Mouse (Mus musculus): ENCODE measurements around the gene Itgb3.

Gene Itgb3

DNA sequence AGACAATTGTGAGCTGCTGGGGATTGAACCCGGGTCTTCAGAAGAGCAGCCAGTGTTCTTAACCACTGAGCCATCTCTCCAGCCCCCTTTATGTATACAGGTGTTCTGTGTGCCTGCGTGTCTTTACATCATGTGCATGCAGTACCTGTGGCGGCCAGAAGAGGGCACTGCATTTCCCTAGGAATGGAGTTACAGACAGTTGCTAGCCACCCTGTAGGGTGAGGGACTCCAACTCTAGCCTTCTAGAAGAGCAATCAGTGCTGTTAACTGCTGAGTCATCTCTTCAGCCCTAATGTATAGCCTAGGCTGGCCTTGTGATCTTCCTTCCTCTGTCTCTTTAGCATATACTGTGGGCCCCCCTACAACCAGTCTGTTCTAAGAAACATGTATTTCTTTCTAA lies 40.8 kb downstream of the Itgb3 start:
- DNase-seq (ENCODE audit: low spot score in 2 of 2): no peak

DNA sequence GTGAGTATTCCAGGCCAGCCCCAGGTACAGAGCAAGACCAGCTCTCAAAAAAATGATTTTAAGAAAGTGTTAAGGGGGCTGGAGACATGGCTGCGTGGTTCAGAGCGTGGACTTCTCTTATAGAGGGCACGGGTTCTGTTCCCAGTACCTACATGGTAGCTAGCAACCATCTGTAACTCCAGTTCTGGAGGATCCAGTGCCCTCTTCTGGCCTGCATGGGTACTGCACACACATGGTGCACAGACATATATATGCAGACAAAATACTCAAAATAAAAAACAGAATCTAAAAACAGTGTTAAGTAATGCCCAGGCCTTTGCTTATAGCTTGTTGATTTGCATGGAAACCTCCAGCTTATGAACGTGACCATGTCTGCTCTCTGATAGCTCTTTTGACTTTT lies 52.8 kb downstream of the Itgb3 start:
- no peak for DNase-seq (ENCODE audit: low spot score in 2 of 2)

DNA sequence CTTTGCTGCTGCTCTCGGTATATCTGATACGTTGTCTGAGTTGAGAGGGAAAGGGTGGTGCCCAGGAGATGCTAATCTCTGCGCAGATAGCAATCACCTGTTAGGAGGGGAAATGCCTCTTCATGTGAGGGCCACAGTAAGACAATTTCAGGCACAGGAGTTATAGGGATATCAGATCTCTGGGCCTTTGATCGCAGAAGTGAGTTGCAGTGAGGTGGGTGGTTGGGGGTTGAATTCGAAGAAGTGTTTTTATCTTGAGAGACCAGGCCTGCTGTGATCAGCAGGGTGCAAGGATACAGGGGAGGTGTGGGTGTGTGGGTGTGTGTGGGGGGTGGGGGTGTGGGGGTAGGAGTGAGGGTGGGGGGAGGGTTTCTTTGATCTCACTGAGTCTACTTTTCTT lies 53.3 kb downstream of the Itgb3 start:
- no peak for DNase-seq (ENCODE audit: low spot score in 2 of 2)

DNA sequence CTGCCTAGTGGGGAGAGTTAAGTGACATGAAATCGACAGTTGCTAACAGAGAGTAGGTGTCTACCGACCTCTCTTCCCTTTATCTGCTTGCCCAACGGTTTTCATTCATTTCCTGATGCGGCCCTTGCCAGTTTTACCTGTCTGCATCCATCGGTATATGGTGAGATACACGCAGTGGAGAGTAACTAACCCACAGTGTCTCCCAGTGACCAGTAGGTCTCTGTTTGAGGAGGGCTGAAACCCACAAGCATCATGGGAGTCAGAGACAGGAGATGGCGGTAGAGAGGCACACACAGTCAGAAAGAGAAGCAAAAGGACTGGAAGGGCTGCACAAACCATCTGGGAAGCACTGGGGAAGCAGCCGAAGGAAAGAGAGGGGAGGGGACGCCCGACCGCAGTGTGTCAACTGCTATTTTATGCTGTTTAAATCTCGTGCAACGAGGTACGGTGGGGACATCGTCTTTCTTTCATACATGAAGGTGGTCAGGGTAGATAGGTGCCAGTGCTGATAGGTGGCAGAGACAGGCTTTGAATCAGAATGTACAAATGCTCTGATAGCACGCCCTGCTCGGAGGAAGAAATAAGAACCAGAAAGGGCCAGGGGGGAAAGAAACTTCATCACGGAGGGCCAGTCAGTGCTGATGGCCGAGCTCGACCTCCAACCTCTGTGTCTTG lies 53.9 kb downstream of the Itgb3 start:
- DNase-seq (ENCODE audit: low spot score in 2 of 2): peak in 1 of 2 experiments; percentile 39

DNA sequence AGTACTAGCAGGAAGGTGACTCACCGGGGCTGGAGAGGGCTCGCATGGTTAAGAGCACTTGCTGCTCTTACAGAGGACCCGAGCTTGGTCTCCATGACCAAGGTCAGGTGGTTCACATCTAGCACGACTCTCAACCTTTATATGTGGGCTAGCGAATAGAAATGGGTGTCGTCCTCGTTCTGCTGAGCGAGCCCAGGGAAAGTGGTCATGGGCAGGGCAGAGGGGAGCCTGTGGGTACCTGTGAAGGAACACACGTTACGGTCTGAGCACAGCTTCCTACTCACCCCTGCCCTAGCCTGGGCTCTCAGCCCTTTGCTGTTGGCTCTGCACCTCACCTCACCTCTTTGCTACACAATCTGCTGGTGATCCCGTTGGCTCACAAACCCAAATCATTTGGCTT lies 54.8 kb downstream of the Itgb3 start:
- no peak for DNase-seq (ENCODE audit: low spot score in 2 of 2)

DNA sequence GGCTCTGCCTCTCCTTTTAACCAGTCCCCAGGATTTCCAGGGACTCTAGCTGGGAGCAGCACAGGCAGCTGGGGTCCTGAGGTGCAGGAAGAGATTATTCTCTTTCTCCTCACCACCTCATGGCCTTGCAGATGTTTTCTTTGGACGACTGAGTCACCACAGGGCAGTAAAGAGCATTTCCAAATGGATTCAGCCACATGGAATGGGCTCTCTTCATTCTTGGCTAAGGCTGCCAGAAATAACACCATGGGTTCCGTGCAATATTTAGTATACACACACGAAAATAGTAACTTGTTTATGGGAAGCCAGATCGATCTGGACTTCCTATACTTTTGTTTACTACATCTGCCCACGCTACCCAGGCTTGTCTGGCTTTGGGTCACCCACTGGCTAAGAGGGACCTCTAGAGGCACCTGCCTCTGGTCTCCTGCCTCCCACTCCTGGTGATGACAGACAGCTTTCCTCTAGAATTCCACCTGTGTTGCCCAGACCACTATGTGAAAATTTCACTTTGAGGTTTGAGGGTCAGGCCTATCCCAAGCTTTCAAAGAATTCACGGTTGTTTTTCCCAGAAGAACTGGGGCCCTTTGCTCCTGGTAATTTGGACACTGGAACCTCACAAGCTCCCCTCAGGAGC lies 55.6 kb downstream of the Itgb3 start:
- no peak for DNase-seq (ENCODE audit: low spot score in 2 of 2)

DNA sequence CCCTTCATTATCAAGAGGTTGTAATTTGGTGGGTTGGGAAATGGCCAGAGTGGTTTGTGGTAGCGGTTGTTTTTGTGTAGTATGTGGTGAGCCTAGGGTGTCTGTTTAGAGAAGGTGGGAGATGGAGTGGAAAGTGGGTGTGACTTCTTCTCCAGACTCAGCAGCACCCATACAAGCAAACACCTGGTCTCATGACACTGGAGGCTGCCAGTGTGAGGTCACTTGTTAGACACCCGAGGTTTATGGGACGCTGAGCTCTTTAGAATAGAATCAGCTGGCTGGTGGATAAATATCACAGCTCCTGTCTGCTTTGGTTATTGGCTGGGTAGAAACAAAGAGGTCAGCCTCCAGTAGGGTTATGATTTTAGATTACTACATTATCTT lies 56.1 kb downstream of the Itgb3 start:
- DNase-seq (ENCODE audit: low spot score in 2 of 2): no peak

DNA sequence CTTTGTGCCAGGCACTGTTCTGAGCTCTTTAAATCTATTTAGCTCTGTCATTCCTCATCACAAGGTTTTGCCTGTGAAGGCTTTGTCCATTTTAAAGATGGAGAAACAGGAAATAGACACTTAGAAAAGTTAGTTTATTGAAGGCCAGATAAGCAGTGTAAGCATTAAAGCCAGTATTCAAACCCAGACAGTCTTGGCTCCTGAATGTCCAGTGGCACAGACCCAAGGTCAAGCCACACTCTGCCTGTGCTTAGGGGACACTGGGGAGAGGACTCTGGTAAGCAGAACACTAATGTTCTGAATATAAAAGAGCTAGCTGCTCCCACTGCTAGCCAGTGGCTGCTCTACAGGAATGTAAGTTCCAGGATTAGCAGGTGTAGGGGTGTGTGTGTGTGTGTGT lies 56.6 kb downstream of the Itgb3 start:
- DNase-seq (ENCODE audit: low spot score in 2 of 2): no peak

DNA sequence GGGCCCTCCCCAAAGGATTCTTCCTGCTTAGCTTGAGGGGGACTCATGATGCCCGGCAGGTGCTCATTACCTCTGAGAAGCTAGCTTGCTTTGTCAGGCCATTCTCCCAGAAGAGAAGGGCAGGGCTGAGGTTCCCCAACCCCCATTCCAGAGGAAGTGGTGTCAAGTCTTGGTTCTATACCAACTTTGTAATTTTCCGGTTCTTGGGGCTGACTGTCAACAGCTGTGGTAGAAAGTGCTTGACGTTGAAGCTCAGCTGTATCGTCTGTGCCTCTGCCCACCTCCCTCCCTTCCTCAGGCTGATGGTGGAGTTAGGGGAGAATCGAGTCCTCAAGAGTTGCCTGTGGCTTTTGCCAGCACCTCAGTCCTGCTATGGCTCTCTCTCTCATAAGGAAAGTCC lies 59.6 kb downstream of the Itgb3 start:
- no peak for DNase-seq (ENCODE audit: low spot score in 2 of 2)

DNA sequence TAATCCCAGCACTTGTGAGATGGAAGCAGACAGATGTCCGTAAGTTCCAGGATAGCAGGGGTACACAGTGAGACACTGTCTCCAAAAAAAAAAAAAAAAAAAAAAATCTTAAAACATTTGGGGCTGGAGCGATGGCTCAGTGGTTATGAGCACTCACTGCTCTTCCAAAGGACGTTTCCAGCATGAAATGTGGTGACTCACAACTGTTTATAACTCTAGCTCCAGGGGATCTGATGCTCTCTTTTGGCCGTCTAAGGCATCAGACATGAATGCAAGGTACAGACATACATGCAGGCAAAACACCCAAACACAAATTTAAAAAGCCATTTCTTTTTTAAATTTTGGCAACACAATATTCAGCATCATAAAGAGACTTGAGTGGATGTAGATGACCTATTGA lies 65.6 kb downstream of the Itgb3 start:
- no peak for DNase-seq (ENCODE audit: low spot score in 2 of 2)

DNA sequence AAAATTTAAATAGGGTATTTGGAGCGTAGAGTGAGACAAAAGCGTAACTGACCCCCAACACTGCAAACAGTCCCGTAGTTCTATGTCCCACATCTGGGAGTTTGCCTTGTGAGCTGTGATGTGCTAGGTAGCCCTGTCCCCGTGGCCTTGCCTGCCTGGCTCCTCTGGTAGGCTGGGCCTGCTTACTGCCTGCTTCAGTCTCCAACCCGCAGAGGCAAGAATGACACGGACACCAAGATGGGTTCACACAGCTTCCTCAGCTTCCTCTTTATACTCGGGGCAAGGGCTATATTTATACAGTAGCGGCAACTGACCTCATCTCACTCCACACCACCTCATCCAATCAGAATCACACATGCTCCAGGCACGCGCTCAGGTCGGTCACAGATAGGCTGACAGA lies 67.0 kb downstream of the Itgb3 start:
- DNase-seq (ENCODE audit: low spot score in 2 of 2): no peak

DNA sequence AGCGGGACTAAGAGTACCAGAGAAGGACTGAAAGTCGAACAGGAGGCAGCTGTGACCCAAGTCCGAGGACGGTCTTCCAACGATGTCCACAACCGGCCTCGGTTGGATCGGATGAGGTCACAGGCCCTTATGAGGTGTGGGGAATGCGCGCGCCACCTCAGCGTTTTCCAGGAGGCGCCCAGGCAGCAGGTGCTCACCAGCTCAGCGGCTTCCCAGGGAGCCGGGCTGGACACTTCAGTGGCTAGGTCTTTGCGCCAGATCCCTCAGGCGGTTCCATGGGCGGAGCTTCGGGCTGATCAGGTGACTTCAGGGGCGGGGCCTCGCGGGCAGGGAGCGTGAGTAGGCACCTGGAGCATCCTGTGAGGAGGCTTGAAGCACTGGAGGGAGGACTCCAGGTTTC lies 77.7 kb downstream of the Itgb3 start, which contains the start of gene Gm11639:
Gene Gm11639, plus strand, starts transcription at position 160 of the 400 bp plus-strand sequence.
- no peak for DNase-seq (ENCODE audit: low spot score in 2 of 2)

DNA sequence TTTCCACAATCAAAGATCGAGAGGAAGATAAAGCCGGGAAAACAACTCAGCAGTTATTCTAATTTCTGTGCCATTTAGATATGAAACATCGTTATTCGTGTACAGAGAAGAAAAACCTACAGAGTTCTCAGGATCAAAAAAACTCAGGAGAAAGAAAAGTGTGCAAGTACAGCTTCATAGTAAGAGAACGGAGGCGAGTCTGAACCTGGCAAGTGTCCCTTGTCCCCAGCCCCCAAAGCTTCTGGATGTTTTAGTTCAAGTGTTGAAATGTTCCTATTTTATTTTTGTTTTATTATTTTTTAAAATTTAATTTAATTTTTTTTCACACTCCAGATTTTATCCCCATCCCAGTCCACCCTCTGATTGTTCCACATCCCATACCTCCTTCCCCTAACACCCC lies 85.4 kb downstream of the Itgb3 start:
- peak in 1 of 2 experiments; percentile 29 for DNase-seq (ENCODE audit: low spot score in 2 of 2)

DNA sequence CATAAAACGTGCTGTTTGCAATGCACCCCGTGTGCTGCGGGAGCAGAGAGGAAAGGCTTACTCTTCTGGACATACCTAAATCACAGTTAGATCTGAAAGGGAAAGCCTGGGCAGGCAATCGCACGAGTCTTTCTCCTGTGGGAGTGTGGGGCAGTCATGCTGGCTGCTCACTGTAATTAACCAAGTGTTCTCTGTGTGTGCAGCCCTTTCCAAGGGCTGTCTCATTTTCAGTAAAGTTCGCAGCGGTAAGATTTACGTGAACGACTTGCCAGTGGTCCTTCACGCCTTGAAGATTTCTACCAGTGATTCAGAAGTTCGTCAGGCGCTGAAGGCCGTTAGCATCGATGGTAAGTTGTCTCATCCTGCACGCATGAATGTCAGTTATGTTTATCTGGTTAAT lies 96.3 kb downstream of the Itgb3 start:
- DNase-seq (ENCODE audit: low spot score in 2 of 2): no peak

DNA sequence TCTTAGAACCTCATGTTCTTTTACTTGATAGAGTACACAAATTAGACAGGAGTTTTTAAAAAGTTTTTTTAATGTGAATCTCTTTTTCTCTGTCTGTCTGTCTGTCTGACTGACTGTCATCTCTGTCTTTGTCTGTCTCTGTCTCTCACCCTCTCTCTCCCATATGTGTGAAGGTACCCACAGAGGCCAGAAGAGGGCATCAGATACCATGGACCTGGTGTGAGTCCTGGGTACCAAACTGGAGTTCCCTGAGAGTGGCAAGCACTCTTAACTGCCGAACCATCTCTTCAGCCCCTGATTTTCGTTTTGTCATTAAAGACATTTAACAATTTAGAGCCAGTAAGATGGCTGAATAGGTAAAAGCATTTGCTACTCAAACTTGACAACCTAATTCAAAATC lies 99.3 kb downstream of the Itgb3 start:
- no peak for DNase-seq (ENCODE audit: low spot score in 2 of 2)

Data from left cerebral cortex, adult 9 months (tissue).